Mouse (Mus musculus) B cell, adult 2 months (primary cell): Measurements from ENCODE around the gene Gm28308.
A peak's percentile ranks its signal among the peaks of the same experiment; 100 is the strongest.

Experiments used
- DNase-seq, 2 experiments: peaks; one replicate each; pipeline ENCODE4 v3.0.0; 2022

Gene Gm28308

GRCm38 (mm10) chr6:52204050-52204752 lies 8.9 kb downstream of the Gm28308 start, which contains the start of gene Hoxa5:
Gene Hoxa5 (minus strand): TSS chr6:52204587.
- no peak for DNase-seq

GRCm38 (mm10) chr6:52203371-52204049 lies 9.6 kb downstream of the Gm28308 start:
- DNase-seq: no peak

GRCm38 (mm10) chr6:52203121-52203370 lies 10.1 kb downstream of the Gm28308 start:
- DNase-seq: no peak

GRCm38 (mm10) chr6:52202362-52203120 lies 10.6 kb downstream of the Gm28308 start:
- no peak for DNase-seq

- no peak for DNase-seq
Observed at GRCm38 (mm10) chr6:52201269-52201668, 11.9 kb downstream of the Gm28308 start.

GRCm38 (mm10) chr6:52200751-52201250 lies 12.3 kb downstream of the Gm28308 start:
- DNase-seq: no peak

- no peak for DNase-seq
Observed at GRCm38 (mm10) chr6:52200073-52200750, 12.9 kb downstream of the Gm28308 start.

- DNase-seq: no peak
Observed at GRCm38 (mm10) chr6:52197271-52197670, 15.9 kb downstream of the Gm28308 start.

- no peak for DNase-seq
Observed at GRCm38 (mm10) chr6:52196811-52197210, 16.3 kb downstream of the Gm28308 start.

- DNase-seq: no peak
Observed at GRCm38 (mm10) chr6:52194690-52195089, 18.4 kb downstream of the Gm28308 start.

GRCm38 (mm10) chr6:52191860-52192550 lies 21.1 kb downstream of the Gm28308 start:
- DNase-seq: peak; percentile 87 to 90

GRCm38 (mm10) chr6:52190906-52191810 lies 22.0 kb downstream of the Gm28308 start, which contains the start of gene Hoxa4:
Gene Hoxa4 (minus strand): TSS chr6:52191753.
- peak in 1 of 2 experiments; percentile 27 for DNase-seq

GRCm38 (mm10) chr6:52190410-52190809 lies 22.7 kb downstream of the Gm28308 start:
- DNase-seq: no peak

- no peak for DNase-seq
Observed at GRCm38 (mm10) chr6:52189909-52190308, 23.2 kb downstream of the Gm28308 start.

GRCm38 (mm10) chr6:52189172-52189591 lies 24.0 kb downstream of the Gm28308 start:
- DNase-seq: no peak

- no peak for DNase-seq
Observed at GRCm38 (mm10) chr6:52186500-52186899, 26.6 kb downstream of the Gm28308 start.

- no peak for DNase-seq
Observed at GRCm38 (mm10) chr6:52185834-52186233, 27.3 kb downstream of the Gm28308 start.

- DNase-seq: no peak
Observed at GRCm38 (mm10) chr6:52185222-52185621, 27.9 kb downstream of the Gm28308 start.

- DNase-seq: no peak
Observed at GRCm38 (mm10) chr6:52184668-52185067, 28.5 kb downstream of the Gm28308 start.

- DNase-seq: no peak
Observed at GRCm38 (mm10) chr6:52183311-52184080, 29.6 kb downstream of the Gm28308 start.
